Mouse (Mus musculus) lung, postnatal 10 days (tissue): Measurements from ENCODE around the gene Dnah17.

Experiments
- DNase-seq: peaks from one replicate; pipeline ENCODE4 v3.0.0; 2021

The Dnah17 gene

DNA sequence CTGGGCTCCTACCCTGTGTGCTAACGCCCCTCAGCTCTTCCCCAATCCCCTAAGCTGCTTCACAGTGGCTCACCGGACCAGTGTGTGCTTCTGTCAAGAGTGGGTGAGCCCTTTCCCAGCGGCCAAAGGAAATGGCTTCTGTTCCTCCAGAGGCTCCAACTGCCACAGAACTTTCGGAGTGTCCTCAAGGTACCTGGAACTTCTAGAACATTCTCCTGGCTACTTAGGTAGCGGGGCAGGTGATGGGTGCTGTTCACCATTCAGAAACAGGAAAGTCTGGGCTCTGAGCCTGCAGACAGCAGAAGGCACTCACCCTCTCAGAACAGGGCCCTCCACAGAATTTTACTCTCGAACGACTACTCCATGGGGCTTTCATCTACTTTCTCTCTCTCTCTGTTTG is at the start of gene Dnah17:
TSS of gene Dnah17 (minus strand) at position 101 of the 400 bp plus-strand sequence.
- no peak for DNase-seq

DNA sequence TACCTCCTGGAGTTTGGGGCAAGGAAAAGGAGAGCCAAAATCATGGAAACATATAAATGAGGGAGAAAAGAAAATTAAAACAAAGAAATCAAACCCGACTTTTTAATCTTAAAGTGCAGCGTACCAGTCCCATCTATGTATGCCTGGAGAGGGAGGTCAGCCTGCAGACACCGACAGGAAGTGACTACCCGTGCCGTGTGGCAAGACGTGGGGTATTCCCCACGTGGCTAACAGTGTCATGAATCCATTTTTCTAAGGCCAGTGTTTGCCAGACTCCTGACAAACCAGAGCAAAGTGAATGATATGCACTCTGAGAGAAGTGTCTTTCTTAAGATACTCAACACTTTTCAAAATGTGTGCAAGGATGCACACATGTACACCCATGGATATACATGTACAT is 49.8 kb upstream of the Dnah17 start:
- DNase-seq: no peak

DNA sequence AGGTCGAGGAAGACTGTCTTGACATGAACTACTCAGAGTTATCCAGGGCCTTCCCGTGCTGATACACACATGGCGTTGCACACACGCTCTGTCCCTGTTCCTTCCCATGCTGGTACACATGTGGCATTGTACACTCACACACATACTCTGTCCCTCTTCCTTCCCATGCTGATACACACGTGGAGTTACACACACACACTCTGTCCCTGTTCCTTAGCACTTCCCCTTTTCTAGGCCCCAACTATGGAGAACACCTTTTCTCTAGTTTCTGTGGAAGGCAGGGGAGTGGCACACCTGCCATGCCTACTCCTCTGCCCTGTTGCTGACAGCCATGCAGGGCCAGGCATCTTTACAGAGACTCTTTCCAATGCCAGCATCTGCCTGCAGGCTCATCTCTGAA is 47.8 kb upstream of the Dnah17 start:
- DNase-seq: no peak

DNA sequence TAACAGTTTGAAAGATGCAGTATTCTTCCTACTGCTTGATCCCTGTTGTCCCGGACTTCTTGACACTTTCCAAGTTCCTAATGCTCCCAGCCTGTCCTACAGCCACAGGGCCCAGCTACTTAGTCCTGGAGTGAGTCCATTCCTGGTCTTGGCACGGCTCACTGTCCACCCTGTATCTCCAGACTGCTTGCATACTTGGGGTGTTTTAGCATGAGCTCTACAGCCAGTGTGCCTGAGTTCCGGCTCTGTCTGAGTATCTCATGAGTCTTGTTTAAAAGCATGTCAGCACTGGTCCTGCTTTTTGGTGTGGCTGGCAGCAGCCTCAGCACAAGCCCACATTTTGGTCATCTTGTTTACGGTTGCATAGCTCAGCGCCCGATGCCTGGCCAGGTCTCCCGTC is 44.3 kb upstream of the Dnah17 start:
- DNase-seq: peak; percentile 73

DNA sequence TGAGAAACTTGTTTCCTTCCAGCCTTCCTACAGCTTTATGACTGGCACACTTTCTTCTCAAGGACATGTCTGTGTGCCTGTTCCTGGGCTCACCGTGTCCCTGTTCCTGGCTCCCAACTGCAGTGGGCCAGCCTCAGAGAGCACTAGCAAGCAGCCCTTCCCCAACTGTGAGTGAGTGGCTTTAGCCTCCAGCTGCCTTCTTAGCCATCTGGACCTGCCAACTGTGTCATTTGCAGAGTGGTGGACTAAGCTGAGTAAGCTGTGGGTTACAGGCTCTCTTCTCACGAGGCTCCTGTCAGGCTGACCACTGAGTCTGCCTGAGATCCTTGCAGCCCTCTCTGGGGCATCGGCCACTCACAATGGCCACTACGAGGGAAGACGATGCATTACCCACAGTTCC is 42.3 kb upstream of the Dnah17 start:
- DNase-seq: no peak

DNA sequence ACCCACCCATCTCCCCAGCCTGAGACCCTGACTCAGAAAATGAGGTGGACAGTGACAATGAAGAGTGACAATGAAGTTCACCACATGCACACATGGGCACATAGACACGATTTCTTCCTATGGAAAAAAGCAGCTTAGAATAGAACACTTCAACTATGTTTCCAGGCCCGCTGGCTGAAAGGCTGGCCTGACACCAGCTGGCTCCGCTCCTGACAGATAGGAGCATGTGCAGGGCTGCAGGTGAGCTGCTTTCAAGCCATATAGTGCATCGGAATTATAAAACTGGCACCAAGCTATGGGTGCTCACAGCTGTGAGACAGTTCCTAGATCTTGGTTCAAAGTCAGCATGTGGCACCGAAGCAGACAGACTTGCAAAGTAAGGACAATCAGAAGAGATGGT is 39.9 kb upstream of the Dnah17 start:
- DNase-seq: no peak

DNA sequence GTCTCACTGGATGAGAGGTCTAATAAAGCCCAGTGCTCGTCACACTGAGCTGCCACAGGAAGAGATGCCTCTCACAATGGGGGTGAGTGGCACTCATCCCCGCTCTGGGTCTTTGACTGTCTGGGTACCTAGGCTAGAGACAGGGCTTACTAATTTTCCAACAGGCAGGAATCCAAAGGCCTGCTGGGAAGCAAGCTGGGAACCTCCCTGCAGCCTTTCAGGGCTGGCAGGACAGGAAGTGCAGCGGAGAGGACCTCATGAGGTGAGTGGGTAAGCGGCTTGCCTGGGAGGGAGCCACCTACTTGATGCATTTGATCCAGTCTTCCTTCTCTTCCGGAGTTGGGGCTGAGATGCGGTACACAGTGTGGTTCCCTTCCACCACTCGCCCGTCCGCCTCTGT is 38.3 kb upstream of the Dnah17 start:
- no peak for DNase-seq

DNA sequence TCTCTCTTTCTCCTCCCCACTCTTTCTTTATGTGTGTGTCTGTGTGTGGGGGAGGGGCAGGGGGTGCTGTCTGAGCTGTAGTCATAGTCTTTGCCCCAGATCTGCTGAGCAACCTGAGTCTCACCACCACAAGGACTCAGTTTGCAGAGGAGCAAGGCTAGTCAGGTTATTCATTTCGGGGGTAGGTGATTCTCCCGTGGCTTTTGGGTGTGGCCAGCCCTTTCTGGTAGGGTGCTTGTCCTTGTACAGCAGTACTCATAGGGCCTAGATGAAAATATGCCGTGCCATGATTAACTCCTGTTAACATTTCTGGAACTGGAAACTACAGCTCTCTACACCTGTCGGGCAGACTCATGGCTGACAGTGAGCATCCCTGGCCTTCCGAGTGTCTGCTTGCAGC is 36.2 kb upstream of the Dnah17 start:
- no peak for DNase-seq

DNA sequence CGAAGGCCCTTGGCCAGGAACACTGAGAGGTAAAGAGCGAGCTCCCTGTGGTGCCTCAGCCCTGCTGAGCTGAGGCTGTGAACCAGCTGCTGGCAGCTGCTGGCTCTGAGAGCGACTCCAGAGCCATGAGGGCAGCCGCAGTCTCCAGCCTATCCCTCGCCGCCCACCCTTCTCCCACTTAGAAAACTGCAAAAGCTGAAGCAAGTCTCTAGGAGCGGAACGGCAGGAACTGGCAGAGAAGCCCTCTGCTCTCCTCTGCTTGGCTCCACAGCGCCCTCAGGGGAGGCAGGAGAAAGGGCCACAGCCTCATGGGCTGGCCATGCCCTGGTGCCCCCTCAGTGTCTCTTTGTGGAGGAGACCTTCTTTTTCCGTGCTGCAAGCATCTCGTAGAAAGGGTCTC is 35.2 kb upstream of the Dnah17 start:
- DNase-seq: peak; percentile 63

DNA sequence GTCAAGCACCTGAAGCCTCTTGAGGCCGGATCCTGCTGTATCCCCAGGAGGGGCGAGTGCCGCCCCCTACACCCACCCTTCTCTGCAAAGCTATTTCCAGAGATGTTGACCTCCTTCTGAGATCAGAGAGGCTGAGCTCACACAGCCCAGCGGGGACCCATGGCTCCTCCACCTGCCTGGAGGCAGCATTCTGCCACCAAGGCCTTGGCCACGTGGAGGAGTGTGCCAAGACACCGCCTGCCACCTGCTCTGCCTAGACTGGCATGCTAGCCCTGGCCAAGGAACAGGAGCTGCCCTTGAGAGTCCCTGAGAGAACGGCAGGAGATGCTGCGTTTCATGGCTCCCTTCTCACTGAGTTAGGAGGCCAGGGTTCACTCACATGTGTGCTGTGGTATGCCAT is 34.1 kb upstream of the Dnah17 start:
- no peak for DNase-seq

DNA sequence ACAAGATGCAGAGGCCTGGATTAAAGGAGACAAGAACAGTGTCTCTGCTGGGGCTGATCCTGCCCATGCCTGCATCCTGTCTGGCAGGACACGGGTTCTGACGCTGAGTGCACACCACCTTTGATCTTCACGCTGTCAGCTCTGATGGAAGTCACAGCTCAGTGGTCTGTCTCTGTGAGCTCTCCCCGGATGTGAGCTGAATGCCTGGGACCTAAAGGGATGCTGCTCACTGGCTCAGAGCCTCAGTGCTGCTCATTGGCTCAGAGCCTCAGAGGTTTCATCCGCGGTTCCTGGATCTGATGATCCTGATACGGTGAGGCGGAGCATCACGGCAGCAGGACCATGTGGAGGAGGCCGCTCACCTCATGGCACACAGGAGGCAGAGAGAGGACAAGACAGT is 31.8 kb upstream of the Dnah17 start:
- DNase-seq: peak; percentile 60

DNA sequence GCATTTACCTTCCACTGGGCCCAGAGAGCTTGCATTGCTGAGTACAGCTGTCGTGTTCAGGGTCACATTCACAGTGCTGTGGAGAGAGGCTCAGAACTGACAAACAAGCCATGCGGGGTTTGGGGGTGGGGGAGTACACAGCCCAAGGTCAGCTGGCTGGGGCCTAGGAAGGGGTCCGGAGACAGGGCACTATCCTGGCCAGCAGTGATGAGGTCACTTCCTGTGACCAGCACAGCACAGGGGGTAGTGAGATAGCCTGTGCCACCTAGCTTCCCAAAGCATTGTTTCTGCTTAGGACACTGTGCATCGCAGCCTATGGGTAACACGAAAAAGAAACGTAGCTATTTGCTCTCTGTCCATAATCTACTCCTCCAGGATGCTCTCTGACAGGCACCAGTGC is 30.8 kb upstream of the Dnah17 start:
- peak; percentile 21 for DNase-seq

DNA sequence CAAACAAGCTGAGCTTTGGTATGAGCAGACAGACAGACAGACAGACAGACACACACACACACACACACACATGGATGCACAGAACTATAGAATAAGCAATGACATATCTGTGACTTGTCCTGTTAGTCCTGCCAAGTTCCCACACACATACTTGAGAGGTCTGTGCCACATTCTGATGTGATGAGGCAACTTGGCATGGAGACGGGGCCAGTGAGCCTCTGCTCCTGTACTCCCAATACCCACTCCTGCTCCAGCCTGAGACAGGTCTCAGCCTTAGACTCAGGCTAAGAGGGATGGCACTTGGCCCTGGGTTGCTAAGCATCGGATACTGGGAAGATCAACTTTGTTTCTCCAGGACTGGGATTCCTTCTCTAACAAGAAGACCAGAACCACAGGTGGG is 30.3 kb upstream of the Dnah17 start:
- DNase-seq: peak; percentile 53

DNA sequence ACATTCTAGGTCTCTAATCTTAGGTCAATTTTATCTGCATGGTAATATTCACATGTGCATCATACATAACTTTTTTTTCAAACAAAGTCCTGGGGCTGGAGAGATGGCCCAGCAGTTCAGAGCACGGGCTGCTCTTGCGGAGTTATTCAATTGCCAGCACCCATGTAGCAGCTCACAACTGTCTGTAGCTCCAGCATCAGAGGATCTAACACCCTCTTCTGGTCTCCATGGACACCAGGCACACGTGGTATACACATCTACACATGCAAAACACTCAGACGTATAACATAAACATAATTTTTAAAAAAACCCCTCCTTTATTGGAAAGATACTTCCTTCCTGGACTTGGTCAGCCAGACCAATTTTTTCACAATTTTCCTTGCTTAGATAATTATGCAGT is 28.3 kb upstream of the Dnah17 start:
- DNase-seq: no peak

DNA sequence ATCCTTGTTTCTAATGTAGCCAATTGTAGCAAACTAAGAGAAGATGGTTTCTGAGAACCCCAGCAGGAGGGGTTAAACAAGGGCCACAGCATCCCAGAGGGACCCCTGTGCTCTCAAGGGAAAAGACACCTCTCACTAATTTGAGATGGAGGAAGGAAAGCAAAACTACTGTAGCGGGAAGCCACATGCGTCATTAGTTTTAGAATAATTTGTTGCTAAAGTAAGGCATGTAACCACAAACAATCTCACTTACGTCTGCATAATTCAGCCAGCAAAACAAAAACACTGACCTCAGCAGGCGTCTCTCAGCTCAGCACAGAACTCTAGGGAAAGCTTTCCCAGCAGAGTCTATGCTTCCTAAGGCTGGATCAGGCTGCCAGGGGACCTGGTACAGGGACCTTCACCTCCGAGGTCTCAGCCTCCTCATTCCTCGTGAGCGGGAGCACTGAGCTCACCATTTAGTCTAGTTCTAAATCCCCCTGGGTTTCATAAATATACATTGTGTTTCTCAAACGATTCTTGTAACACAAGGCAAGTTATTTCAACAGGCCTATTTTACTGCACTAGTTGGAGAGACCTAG is 26.1 kb upstream of the Dnah17 start:
- DNase-seq: no peak

DNA sequence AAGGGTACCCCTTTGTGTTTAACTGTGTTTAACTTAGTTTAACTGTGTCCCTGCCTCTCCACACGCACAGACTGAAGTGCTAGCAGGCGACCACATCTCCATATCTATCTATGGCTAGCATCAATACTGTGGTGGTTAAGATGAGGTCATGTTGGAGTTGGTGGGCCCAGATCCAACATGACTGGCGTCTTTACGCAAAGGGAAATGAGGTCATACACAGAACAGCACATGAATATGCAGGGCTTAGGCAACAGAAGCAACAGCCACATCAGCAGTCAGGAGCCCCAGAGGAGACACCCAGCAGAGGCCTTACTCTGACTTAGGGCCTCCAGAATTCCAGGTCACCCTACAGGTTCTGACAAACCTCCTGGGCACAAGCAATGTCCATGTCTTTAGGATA is 22.5 kb upstream of the Dnah17 start:
- no peak for DNase-seq

DNA sequence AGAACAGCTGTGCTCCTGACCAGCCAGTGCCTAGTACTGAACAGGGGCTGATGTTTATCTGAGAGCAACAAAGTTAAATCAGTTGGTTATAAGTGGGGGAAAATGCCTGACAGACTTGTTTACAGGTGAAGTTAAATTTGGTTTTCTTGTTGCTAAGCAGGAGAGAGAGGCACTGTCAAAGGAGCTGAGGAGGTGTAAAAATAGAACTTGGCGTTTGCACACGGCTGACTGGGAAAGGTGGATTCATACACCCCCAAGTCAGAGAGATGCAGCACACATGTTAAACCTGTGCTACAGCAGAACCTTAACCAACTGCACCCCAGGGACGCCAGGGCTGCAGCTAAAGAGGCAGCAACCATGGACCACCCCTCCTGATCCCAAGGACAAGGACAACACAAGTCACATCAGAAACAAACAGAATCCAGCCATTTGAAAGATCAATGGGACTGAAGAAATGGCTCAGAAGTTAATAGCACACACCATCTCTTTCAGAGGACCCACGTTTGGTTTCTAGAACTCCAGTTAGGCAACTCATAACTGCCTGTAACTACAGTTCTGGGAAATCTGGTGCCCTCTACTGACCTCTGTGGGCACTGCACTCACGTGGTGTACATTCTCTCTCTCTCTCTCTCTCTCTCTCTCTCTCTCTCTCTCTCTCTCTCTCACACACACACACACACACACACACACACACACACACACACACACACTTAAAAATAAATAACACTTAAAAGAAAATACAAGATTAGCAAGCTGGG is 21.2 kb upstream of the Dnah17 start:
- no peak for DNase-seq

DNA sequence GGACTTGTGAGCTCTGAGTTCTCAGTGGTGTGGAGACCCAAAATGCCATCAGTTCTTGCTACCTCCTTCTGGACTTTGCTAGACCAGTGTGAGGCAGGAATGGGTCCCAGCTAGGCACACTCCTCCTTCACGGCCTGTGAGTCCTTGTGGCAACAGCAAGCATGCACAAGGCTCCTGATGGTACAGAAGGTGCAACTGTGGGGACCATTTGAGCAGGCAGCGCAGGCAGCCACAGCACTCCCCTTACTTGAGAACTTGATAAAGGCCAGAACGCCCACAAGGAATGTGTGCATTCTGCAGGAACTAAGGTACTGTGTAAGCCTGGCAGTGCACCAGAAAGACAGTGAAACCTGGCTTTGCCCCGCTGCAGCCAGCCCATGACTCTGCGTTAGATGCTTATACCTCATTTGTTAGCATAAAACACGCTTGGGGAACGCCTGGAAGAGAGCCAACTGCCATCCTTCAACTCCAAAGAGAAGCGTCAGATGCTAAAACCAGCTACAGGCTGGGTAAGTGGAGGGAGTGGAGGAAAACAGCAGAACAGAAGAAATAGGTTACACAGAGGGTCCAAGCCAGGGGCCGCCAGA is 19.8 kb upstream of the Dnah17 start:
- peak; percentile 49 for DNase-seq

DNA sequence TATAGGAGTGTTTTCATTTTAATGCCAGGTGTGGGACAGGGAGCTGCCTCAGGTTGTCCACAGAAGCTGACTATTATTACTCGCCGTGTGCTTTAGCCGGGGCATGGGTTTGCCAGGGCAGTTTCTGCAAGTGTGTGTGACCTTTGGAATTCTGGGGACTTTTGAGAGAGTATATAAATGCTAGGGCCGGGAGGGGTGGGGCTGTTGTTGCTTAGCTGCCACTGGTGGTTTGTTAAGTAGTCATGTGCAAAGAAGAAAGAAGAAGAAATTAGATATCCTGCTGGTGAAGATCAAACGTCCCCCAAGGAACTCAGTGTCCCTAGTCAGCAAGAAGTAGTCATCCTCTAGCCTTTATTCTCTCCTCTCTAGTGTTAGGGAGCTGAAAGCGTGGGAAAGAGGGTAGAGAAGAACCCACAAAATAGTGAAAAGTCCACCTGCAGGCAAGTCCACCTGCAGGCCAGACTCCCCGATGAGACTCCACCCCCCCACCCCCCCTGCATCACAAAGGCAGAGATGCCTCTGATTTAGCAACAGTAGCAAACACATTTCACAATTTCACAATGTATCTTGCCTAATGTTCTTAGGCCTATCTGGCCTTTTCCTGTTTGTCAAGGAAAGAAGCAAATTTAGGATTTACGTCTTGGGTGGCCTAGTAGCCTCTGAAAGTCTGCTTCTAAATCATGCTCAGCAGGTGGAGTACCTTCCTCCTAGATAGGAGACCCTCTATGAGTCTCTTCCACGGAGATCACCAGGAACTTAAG is 17.6 kb upstream of the Dnah17 start:
- no peak for DNase-seq

DNA sequence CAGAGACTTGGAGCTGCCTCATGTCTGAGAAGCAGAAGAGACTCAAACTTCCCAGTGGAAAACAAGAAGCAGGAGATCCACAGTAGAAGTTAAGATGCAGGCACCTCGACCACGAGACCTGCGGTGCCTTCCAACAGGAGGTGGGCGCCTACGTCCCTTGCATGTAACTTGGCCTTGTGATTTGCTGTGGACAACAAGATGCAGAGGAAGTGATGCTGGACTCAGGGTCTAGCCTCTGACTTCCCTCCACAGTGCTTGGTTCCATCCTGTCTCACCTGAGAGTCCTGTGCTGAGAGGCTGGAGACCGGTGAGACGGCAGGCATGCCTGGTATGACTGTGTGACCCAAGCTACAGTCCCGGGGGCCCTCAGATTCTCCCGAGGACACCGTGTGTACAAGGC is 16.0 kb upstream of the Dnah17 start:
- DNase-seq: no peak

DNA sequence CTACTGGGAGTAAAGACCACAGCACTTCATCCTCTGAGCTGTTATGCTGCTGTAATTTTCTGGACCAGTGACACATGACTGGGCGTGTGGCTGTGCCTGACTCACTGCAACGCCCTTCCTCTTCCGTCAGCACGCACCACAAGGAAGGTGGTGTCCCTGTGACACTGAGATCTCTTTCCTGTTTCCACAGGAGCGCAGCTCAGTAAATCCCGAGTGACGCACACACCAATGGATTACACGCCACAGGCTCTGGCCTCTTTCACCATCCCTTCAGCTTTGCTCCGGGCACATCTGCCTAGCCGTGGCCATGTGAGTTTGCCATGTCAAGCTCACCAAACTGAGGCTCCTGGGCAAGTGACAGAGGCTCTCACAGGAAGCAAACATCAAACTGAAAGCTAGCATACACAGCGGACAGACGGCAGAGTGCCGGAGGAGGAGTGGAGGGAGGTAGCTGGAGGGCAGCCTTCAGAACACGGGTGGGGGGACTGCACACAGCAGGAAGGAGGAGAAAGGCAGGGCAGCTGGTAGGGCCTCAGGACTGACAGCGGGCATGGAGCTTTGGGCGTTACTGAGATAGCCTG is 15.4 kb upstream of the Dnah17 start:
- DNase-seq: peak; percentile 74

DNA sequence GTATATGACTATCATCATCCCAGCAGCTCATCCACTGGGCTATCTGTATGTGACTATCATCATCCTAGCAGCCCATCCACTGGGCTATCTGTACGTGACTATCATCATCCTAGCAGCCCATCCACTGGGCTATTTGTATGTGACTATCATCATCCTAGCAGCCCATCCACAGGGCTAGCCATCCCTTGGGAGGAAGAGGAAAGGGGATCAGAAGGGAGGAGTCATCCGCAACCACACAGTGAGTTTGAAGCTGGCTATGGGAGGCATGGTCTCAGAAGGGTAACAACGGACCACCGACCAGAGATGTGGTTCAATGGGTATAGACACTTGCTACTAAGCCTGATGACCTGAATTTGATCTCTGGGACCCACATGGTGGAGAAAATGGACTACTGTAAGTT is 14.7 kb upstream of the Dnah17 start:
- no peak for DNase-seq

DNA sequence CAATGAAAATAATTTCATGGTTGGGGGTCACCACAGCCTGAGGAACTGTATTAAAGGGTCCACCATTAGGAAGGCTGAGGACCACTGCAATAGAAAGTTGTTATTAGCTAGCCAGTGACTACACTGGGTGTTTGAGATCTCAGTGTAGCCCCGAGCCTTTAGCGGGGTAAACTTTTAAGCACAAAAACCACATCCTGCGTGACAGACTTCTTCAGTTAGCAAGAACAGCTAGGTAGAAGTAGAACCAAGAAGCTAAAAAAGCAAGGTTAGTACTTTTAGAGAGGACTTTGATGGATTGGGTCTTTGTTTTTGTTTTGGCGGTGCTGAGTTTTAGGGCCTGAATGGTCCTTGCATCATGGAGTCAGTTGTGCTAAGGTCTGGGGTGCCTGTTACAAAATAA is 13.3 kb upstream of the Dnah17 start:
- DNase-seq: no peak
